Mouse (Mus musculus) MEL (cell line): Measurements from ENCODE around the gene Tlr7. TPM values are rescaled to one million over a fixed set of nuclear protein-coding genes. Genes with fewer than 3 reads are reported as not detected.

Source experiments
- DNase-seq: peaks from one replicate; pipeline ENCODE4 v3.0.0; 2011; ENCODE audit warnings: low read depth, low spot score
- H3K27ac ChIP-seq: 2 replicates; pipeline ENCODE4 v1.5.1; 2012; ENCODE audit warnings: low read depth, mild to moderate bottlenecking, control low read depth, low read length, moderate library complexity; ENCODE audit not compliant: control insufficient read depth
- H3K27me3 ChIP-seq, 2 experiments: fragments of 150-350 bp in 1 of 2; sonication (generic) in 1 of 2; 2 replicates each; pipeline ENCODE4 v1.6.1; 2012; ENCODE audit warnings: low read length in 2 of 2, mild to moderate bottlenecking in 2 of 2, improper control_type of control experiment in 1 of 2, moderate library complexity in 1 of 2; ENCODE audit not compliant: insufficient read depth in 2 of 2, control insufficient read depth in 1 of 2
- H3K36me3 ChIP-seq, 2 experiments: 2 replicates each; pipeline ENCODE4 v1.6.1; 2012 to 2014; ENCODE audit warnings: low read length in 2 of 2, improper control_type of control experiment in 1 of 2, inconsistent platforms in 1 of 2, mild to moderate bottlenecking in 1 of 2; ENCODE audit not compliant: insufficient read depth in 2 of 2, control insufficient read depth in 1 of 2
- H3K4me1 ChIP-seq, 2 experiments: fragments of 150-350 bp in 1 of 2; sonication (generic) in 1 of 2; 2 replicates each; pipeline ENCODE4 v1.6.1; 2012; ENCODE audit warnings: low read length in 2 of 2, improper control_type of control experiment in 1 of 2, mild to moderate bottlenecking in 1 of 2; ENCODE audit not compliant: insufficient read depth in 2 of 2, control insufficient read depth in 1 of 2
- H3K4me3 ChIP-seq, 2 experiments: fragments of 150-350 bp in 1 of 2; sonication (generic) in 1 of 2; 2 replicates each; pipeline ENCODE4 v1.5.1; 2012; ENCODE audit warnings: low read depth in 2 of 2, low read length in 2 of 2, mild to moderate bottlenecking in 2 of 2, moderate library complexity in 2 of 2, control low read depth in 1 of 2, improper control_type of control experiment in 1 of 2; ENCODE audit not compliant: control insufficient read depth in 1 of 2, insufficient read depth in 1 of 2
- H3K79me2 ChIP-seq: 2 replicates; pipeline ENCODE4 v1.6.1; 2012; ENCODE audit warnings: mild to moderate bottlenecking, low read length, moderate library complexity; ENCODE audit not compliant: control insufficient read depth, poor library complexity, insufficient read depth
- H3K9ac ChIP-seq: 2 replicates; pipeline ENCODE4 v1.6.1; 2012; ENCODE audit warnings: low read depth, mild to moderate bottlenecking, control low read depth, low read length, moderate library complexity; ENCODE audit not compliant: control insufficient read depth, poor library complexity, severe bottlenecking
- H3K9me3 ChIP-seq: fragments of 150-350 bp; sonication (generic); replicated peaks from 2 replicates; pipeline ENCODE4 v1.6.1; 2012; ENCODE audit warnings: mild to moderate bottlenecking, low read length, improper control_type of control experiment, moderate library complexity; ENCODE audit not compliant: insufficient read depth
- BHLHE40 ChIP-seq: IDR thresholded peaks from 2 replicates; pipeline ENCODE4 v1.6.1; 2012; ENCODE audit warnings: low read depth, mild to moderate bottlenecking, inconsistent platforms, low read length, improper control_type of control experiment, borderline replicate concordance
- CHD2 ChIP-seq: IDR thresholded peaks from 2 replicates; pipeline ENCODE4 v1.6.1; 2011; ENCODE audit warnings: low read length, improper control_type of control experiment
- E2F4 ChIP-seq: IDR thresholded peaks from 2 replicates; pipeline ENCODE4 v1.6.1; 2011; ENCODE audit warnings: low read depth, low read length, improper control_type of control experiment, borderline replicate concordance
- EP300 ChIP-seq, 2 experiments: IDR thresholded peaks; 2 replicates each; pipeline ENCODE4 v1.6.1; 2011; ENCODE audit warnings: improper control_type of control experiment in 2 of 2, low read length in 2 of 2, low read depth in 1 of 2, mild to moderate bottlenecking in 1 of 2
- GABPA ChIP-seq: IDR thresholded peaks from 2 replicates; pipeline ENCODE4 v1.6.1; 2012; ENCODE audit warnings: low read depth, mild to moderate bottlenecking, inconsistent platforms, low read length, improper control_type of control experiment, moderate library complexity
- GATA1 ChIP-seq: IDR thresholded peaks from 2 replicates; pipeline ENCODE4 v1.6.1; 2011; ENCODE audit warnings: low read depth, low read length, improper control_type of control experiment
- HCFC1 ChIP-seq: IDR thresholded peaks from 2 replicates; pipeline ENCODE4 v1.6.1; 2012; ENCODE audit warnings: low read depth, mild to moderate bottlenecking, inconsistent platforms, low read length, improper control_type of control experiment, moderate library complexity
- KAT2A ChIP-seq: conservative IDR thresholded peaks from 2 replicates; pipeline ENCODE4 v1.6.1; 2012; ENCODE audit warnings: low read depth, low read length, improper control_type of control experiment, inconsistent platforms
- MAX ChIP-seq: IDR thresholded peaks from 2 replicates; pipeline ENCODE4 v1.6.1; 2011; ENCODE audit warnings: low read length, improper control_type of control experiment
- MXI1 ChIP-seq: IDR thresholded peaks from 2 replicates; pipeline ENCODE4 v1.6.1; 2011; ENCODE audit warnings: mild to moderate bottlenecking, low read depth, low read length, improper control_type of control experiment
- NELFE ChIP-seq: IDR thresholded peaks from 2 replicates; pipeline ENCODE4 v1.6.1; 2011; ENCODE audit warnings: low read depth, low read length, improper control_type of control experiment
- POLR2AphosphoS5 ChIP-seq: IDR thresholded peaks from 2 replicates; pipeline ENCODE4 v1.6.1; 2012; ENCODE audit warnings: low read depth, borderline replicate concordance, mild to moderate bottlenecking, inconsistent platforms, low read length, moderate library complexity, mixed read lengths
- RCOR1 ChIP-seq: IDR thresholded peaks from 2 replicates; pipeline ENCODE4 v1.6.1; 2012; ENCODE audit warnings: low read depth, mild to moderate bottlenecking, inconsistent platforms, low read length, improper control_type of control experiment
- UBTF ChIP-seq: IDR thresholded peaks from 2 replicates; pipeline ENCODE4 v1.6.1; 2012; ENCODE audit warnings: low read depth, mild to moderate bottlenecking, inconsistent platforms, low read length, improper control_type of control experiment, moderate library complexity, borderline replicate concordance; ENCODE audit not compliant: insufficient read depth
- ZC3H11A ChIP-seq: IDR thresholded peaks from 2 replicates; pipeline ENCODE4 v1.6.1; 2012; ENCODE audit warnings: low read depth, mild to moderate bottlenecking, inconsistent platforms, low read length, improper control_type of control experiment
- ZMIZ1 ChIP-seq: IDR thresholded peaks from 2 replicates; pipeline ENCODE4 v1.6.1; 2012; ENCODE audit warnings: low read depth, mild to moderate bottlenecking, inconsistent platforms, low read length, improper control_type of control experiment, moderate library complexity
- ZNF384 ChIP-seq: IDR thresholded peaks from 2 replicates; pipeline ENCODE4 v1.6.1; 2012; ENCODE audit warnings: low read depth, mild to moderate bottlenecking, inconsistent platforms, low read length, improper control_type of control experiment
- polyA plus RNA-seq, 2 experiments: library from polyadenylated mRNA; stranded (reverse) in 1 of 2; unstranded in 1 of 2; fragments of >175 nt in 1 of 2; fragments of >200 nt in 1 of 2; gene quantifications; 2 replicates each; pipeline versions ENCODE4 v1.2.1 to v1.2.4; 2012; ENCODE audit warnings: low replicate concordance in 2 of 2, low read depth in 1 of 2; ENCODE audit not compliant: insufficient read length in 2 of 2, insufficient read depth in 1 of 2, missing spikeins in 1 of 2
- total RNA-seq: library from RNA; depleted of rRNA; stranded (reverse); fragments of 300-350 nt; gene quantifications from 2 replicates; pipeline ENCODE4 v1.2.3, GENCODE M21; 2012

The Tlr7 gene
- total and polyA plus RNA-seq, 3 experiments = not detected

DNA sequence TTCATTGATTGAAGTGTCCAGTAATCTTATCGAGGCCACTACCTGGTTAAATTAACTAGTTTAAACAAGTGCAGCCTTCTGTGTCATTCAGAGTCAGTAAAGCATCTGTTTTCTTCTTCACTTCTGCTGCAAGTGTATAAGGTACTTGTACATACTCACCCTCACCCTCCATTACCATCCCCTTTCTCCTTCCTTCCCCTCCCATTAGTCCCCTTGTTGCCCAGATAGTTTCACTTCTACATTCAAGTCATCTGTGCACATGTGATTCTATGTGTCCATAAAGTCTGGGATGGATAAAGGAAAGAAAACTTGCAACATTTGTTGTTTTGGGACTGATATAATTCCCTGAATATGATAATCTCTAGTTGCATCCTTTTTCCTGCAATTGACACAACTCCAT is 4.2 kb upstream of the Tlr7 start:
- Histone ChIP-seq H3K79me2 (no peaks in the 10 kb centered on the region), H3K9me3 (no peaks in the 10 kb centered on the region), H3K27ac (no peak overlapping the region), H3K9ac (no peak overlapping the region), H3K4me3 (no peak overlapping the region), H3K27me3 (no peaks in the 10 kb centered on the region)
- TF ChIP-seq GABPA = no peak
- no peak for TF ChIP-seq ZNF384
- no peak for TF ChIP-seq ZMIZ1
- TF ChIP-seq BHLHE40 = no peak
- no peak for TF ChIP-seq RCOR1
- TF ChIP-seq MAX = no peak
- TF ChIP-seq KAT2A = no peak
- no peak for TF ChIP-seq E2F4
- no peak for TF ChIP-seq POLR2AphosphoS5
- TF ChIP-seq CHD2 = no peak
- no peak for TF ChIP-seq MXI1
- TF ChIP-seq, all 39 proteins: peak for 0
- DNase-seq = no peak
- H3K36me3 ChIP-seq = no peaks in the 10 kb centered on the region
- H3K4me1 ChIP-seq = no peaks in the 10 kb centered on the region

DNA sequence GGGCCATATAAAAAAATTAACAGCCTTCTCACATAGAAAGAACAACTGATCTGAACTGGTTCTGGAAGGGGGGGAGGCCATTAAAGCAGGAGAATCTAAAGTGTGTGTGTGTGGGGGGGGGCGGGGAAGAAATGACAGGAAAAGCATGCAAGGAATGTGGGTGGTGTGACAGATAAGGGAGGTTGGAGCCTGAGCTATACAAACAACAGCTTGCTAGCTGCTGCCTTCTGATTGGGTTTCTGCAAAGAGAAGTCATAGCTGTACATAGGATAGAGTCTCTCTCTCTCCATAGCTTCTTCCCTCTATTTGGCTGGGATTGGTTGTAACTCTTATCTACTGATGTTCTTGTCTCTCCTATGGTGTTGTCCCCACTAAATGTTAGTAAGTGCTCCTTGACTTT is 2.2 kb upstream of the Tlr7 start:
- Histone ChIP-seq H3K4me1 (no peaks in the 10 kb centered on the region), H3K36me3 (no peaks in the 10 kb centered on the region), H3K4me3 (no peak overlapping the region), H3K27me3 (no peaks in the 10 kb centered on the region), H3K9ac (no peak overlapping the region), H3K9me3 (no peaks in the 10 kb centered on the region), H3K27ac (no peak overlapping the region), H3K79me2 (no peaks in the 10 kb centered on the region)
- DNase-seq = no peak
- TF ChIP-seq NELFE (no peak), HCFC1 (no peak), MXI1 (no peak), RCOR1 (no peak), EP300 (IDR thresholded peaks at IDR 0.05; ENCODE audit: low read depth in 1 of 2, low read length in 2 of 2) (no peak), MAX (no peak), ZC3H11A (no peak), BHLHE40 (no peak), CHD2 (no peak), POLR2AphosphoS5 (no peak), UBTF (no peak), GATA1 (no peak), GABPA (no peak)
